Mouse (Mus musculus) megakaryocyte, embryonic 14.5 days (primary cell): Measurements from ENCODE around the gene Tpmt.

Experiments used
- FLI1 ChIP-seq: IDR thresholded peaks from 2 replicates; pipeline ENCODE4 v1.6.1; 2012; ENCODE audit warnings: low read length, inconsistent platforms, mixed read lengths
- GATA1 ChIP-seq: IDR thresholded peaks from 3 replicates; pipeline ENCODE4 v1.6.1; 2012; ENCODE audit warnings: mixed read lengths, low read length, inconsistent platforms, borderline replicate concordance

GRCm38 (mm10) chr13:46979836-46980490 lies 64.6 kb downstream of the Tpmt start:
- TF ChIP-seq FLI1 (no peak), GATA1 (no peak)
